Mouse (Mus musculus): Measurements from ENCODE around the gene Ccdc80.

The Ccdc80 gene

GRCm38 (mm10) chr16:45093137-45093731, at the start of gene Ccdc80:
Gene Ccdc80 (plus strand): TSS chr16:45093402.
- DNase-seq (ENCODE audit: low spot score): peak; percentile 70

- DNase-seq (ENCODE audit: low spot score): no peak
Observed at GRCm38 (mm10) chr16:45044844-45045243, 48.4 kb upstream of the Ccdc80 start.

GRCm38 (mm10) chr16:45057222-45057621, 36.0 kb upstream of the Ccdc80 start:
- DNase-seq (ENCODE audit: low spot score): no peak

- DNase-seq (ENCODE audit: low spot score): no peak
Observed at GRCm38 (mm10) chr16:45057922-45058321, 35.3 kb upstream of the Ccdc80 start.

GRCm38 (mm10) chr16:45061140-45061539, 32.1 kb upstream of the Ccdc80 start:
- DNase-seq (ENCODE audit: low spot score): no peak

GRCm38 (mm10) chr16:45070383-45071083, 22.7 kb upstream of the Ccdc80 start:
- no peak for DNase-seq (ENCODE audit: low spot score)

GRCm38 (mm10) chr16:45071424-45071823, 21.8 kb upstream of the Ccdc80 start:
- DNase-seq (ENCODE audit: low spot score): no peak

- DNase-seq (ENCODE audit: low spot score): no peak
Observed at GRCm38 (mm10) chr16:45077517-45078080, 15.6 kb upstream of the Ccdc80 start.

GRCm38 (mm10) chr16:45079322-45079721, 13.9 kb upstream of the Ccdc80 start:
- DNase-seq (ENCODE audit: low spot score): no peak

GRCm38 (mm10) chr16:45088842-45089241, 4.4 kb upstream of the Ccdc80 start:
- no peak for DNase-seq (ENCODE audit: low spot score)

- DNase-seq (ENCODE audit: low spot score): peak; percentile 89
Observed at GRCm38 (mm10) chr16:45090005-45090404, 3.2 kb upstream of the Ccdc80 start.

GRCm38 (mm10) chr16:45094136-45094756, 1.0 kb downstream of the Ccdc80 start:
- peak; percentile 49 for DNase-seq (ENCODE audit: low spot score)

- DNase-seq (ENCODE audit: low spot score): no peak
Observed at GRCm38 (mm10) chr16:45095030-45095429, 1.8 kb downstream of the Ccdc80 start.

- DNase-seq (ENCODE audit: low spot score): no peak
Observed at GRCm38 (mm10) chr16:45095561-45096482, 2.6 kb downstream of the Ccdc80 start.

- DNase-seq (ENCODE audit: low spot score): no peak
Observed at GRCm38 (mm10) chr16:45097467-45097866, 4.3 kb downstream of the Ccdc80 start.

- DNase-seq (ENCODE audit: low spot score): peak; percentile 39
Observed at GRCm38 (mm10) chr16:45098186-45098885, 5.1 kb downstream of the Ccdc80 start.

GRCm38 (mm10) chr16:45098886-45099210, 5.6 kb downstream of the Ccdc80 start:
- DNase-seq (ENCODE audit: low spot score): no peak

- DNase-seq (ENCODE audit: low spot score): no peak
Observed at GRCm38 (mm10) chr16:45100892-45101291, 7.7 kb downstream of the Ccdc80 start.

GRCm38 (mm10) chr16:45104993-45105392, 11.8 kb downstream of the Ccdc80 start:
- no peak for DNase-seq (ENCODE audit: low spot score)

- DNase-seq (ENCODE audit: low spot score): no peak
Observed at GRCm38 (mm10) chr16:45108203-45108878, 15.1 kb downstream of the Ccdc80 start.

GRCm38 (mm10) chr16:45110498-45110897, 17.3 kb downstream of the Ccdc80 start:
- DNase-seq (ENCODE audit: low spot score): peak; percentile 28
